Mouse (Mus musculus): ENCODE measurements at regions not wholly inside any gene's neighbourhood (a gene's known extent, or its start where the extent isn't known, plus 50 kb on each side); places are given as distances from the start of the nearest gene placed in this dataset.

DNA sequence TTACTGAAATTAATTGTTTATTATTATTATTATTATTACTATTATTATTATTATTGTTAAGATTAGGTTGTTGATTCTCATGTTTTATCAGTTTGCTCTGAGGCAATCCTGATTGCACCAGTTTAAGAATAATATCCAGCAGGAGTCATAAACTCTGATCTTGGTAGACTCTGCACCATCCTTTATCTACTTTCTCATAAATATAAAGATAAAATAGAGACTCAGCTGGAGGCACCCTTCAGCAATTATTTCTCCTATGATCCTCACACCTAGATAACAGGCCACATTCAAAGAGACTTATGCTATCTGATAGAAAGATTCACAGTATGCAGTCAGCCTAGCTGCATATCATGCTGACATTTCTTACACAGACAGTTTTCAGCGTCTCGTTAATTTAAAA, 1935.2 kb upstream of the Pcdh20 start:
- TF ChIP-seq MEF2A (IDR thresholded peaks at IDR 0.05; ENCODE audit: extremely low read depth, insufficient replicate concordance, low read depth, low read length, poor library complexity, severe bottlenecking) (no peak), TBP (IDR thresholded peaks at IDR 0.05; ENCODE audit: low read depth, low read length) (no peak), RAD21 (IDR thresholded peaks at IDR 0.05; ENCODE audit: low read depth, low read length) (no peak), HCFC1 (IDR thresholded peaks at IDR 0.05; ENCODE audit: low read depth, low read length) (no peak), USF2 (IDR thresholded peaks at IDR 0.05; ENCODE audit: borderline replicate concordance in 1 of 2, insufficient read depth in 1 of 2, low read depth in 1 of 2, low read length in 2 of 2) (no peak), MAX (IDR thresholded peaks at IDR 0.05; ENCODE audit: low read length) (no peak), E2F4 (IDR thresholded peaks at IDR 0.05; ENCODE audit: borderline replicate concordance, low read depth, low read length) (no peak), POLR2AphosphoS2 (IDR thresholded peaks at IDR 0.05; ENCODE audit: low read length) (no peak), NRF1 (IDR thresholded peaks at IDR 0.05; ENCODE audit: insufficient read depth, low read depth, low read length, poor library complexity, severe bottlenecking) (no peak), ZMIZ1 (IDR thresholded peaks at IDR 0.05; ENCODE audit: low read depth, low read length) (no peak), EP300 (IDR thresholded peaks at IDR 0.05; ENCODE audit: low read depth in 1 of 2, low read length in 2 of 2) (no peak)
- no peak overlapping the region for H3K9ac ChIP-seq (ENCODE audit: control insufficient read depth, low read depth, low read length, poor library complexity, severe bottlenecking)
- H3K9me3 ChIP-seq (replicated peaks; ENCODE audit: insufficient read depth, low read length), result no peaks in the 10 kb centered on the region
- H3K79me2 ChIP-seq (ENCODE audit: control insufficient read depth, insufficient read depth, low read length, poor library complexity), result no peaks in the 10 kb centered on the region
- no peak for DNase-seq (ENCODE audit: low read depth, low spot score)
- H3K27ac ChIP-seq (ENCODE audit: control insufficient read depth, low read depth, low read length), result no peak overlapping the region
- no peak overlapping the region for H3K4me3 ChIP-seq (ENCODE audit: control insufficient read depth in 1 of 2, insufficient read depth in 1 of 2, low read depth in 2 of 2, low read length in 2 of 2)
- no peaks in the 10 kb centered on the region for H3K27me3 ChIP-seq (ENCODE audit: control insufficient read depth in 1 of 2, insufficient read depth in 2 of 2, low read length in 2 of 2)
- no peaks in the 10 kb centered on the region for H3K36me3 ChIP-seq (ENCODE audit: control insufficient read depth in 1 of 2, insufficient read depth in 2 of 2, low read length in 2 of 2)
- no peaks in the 10 kb centered on the region for H3K4me1 ChIP-seq (ENCODE audit: control insufficient read depth in 1 of 2, insufficient read depth in 2 of 2, low read length in 2 of 2)

- H3K9ac ChIP-seq (ENCODE audit: control insufficient read depth, low read depth, low read length, poor library complexity, severe bottlenecking), result no peak overlapping the region
- DNase-seq (ENCODE audit: low read depth, low spot score), result no peak
- no peaks in the 10 kb centered on the region for H3K4me1 ChIP-seq (ENCODE audit: control insufficient read depth in 1 of 2, insufficient read depth in 2 of 2, low read length in 2 of 2)
- H3K4me3 ChIP-seq (ENCODE audit: control insufficient read depth in 1 of 2, insufficient read depth in 1 of 2, low read depth in 2 of 2, low read length in 2 of 2), result no peak overlapping the region
- no peaks in the 10 kb centered on the region for H3K36me3 ChIP-seq (ENCODE audit: control insufficient read depth in 1 of 2, insufficient read depth in 2 of 2, low read length in 2 of 2)
- H3K27ac ChIP-seq (ENCODE audit: control insufficient read depth, low read depth, low read length), result no peak overlapping the region
- H3K27me3 ChIP-seq (ENCODE audit: control insufficient read depth in 1 of 2, insufficient read depth in 2 of 2, low read length in 2 of 2), result no peaks in the 10 kb centered on the region
- H3K9me3 ChIP-seq (replicated peaks; ENCODE audit: insufficient read depth, low read length), result no peaks in the 10 kb centered on the region
- H3K79me2 ChIP-seq (ENCODE audit: control insufficient read depth, insufficient read depth, low read length, poor library complexity), result no peaks in the 10 kb centered on the region
- TF ChIP-seq HCFC1 (IDR thresholded peaks at IDR 0.05; ENCODE audit: low read depth, low read length) (no peak), POLR2AphosphoS5 (IDR thresholded peaks at IDR 0.05; ENCODE audit: borderline replicate concordance, low read depth, low read length) (no peak), MAFK (IDR thresholded peaks at IDR 0.05; ENCODE audit: borderline replicate concordance, low read depth, low read length) (no peak), NELFE (IDR thresholded peaks at IDR 0.05; ENCODE audit: low read depth, low read length) (no peak), POLR2AphosphoS2 (IDR thresholded peaks at IDR 0.05; ENCODE audit: low read length) (no peak), MYB (IDR thresholded peaks at IDR 0.05; ENCODE audit: low read depth, low read length) (no peak), CHD2 (IDR thresholded peaks at IDR 0.05; ENCODE audit: low read length) (no peak), SIN3A (IDR thresholded peaks at IDR 0.05; ENCODE audit: low read length) (no peak), MYC (IDR thresholded peaks at IDR 0.05; ENCODE audit: low read depth, low read length) (no peak), TCF12 (IDR thresholded peaks at IDR 0.05; ENCODE audit: low read depth, low read length) (no peak), GATA1 (IDR thresholded peaks at IDR 0.05; ENCODE audit: low read depth, low read length) (no peak), MEF2A (IDR thresholded peaks at IDR 0.05; ENCODE audit: extremely low read depth, insufficient replicate concordance, low read depth, low read length, poor library complexity, severe bottlenecking) (no peak), POLR2A (IDR thresholded peaks at IDR 0.05; ENCODE audit: control insufficient read depth in 1 of 2, insufficient read depth in 1 of 2, low read depth in 1 of 2, low read length in 2 of 2, poor library complexity in 1 of 2) (no peak), ELF1 (IDR thresholded peaks at IDR 0.05; ENCODE audit: low read depth, low read length) (no peak), RCOR1 (IDR thresholded peaks at IDR 0.05; ENCODE audit: low read depth, low read length) (no peak), USF1 (IDR thresholded peaks at IDR 0.05; ENCODE audit: low read depth, low read length) (no peak), TBP (IDR thresholded peaks at IDR 0.05; ENCODE audit: low read depth, low read length) (no peak)
Observed at GRCm38 (mm10) chr14:90405476-90405875, 1934.3 kb upstream of the Pcdh20 start.
